Mouse (Mus musculus) inflammation-experienced regulatory T-cells, adult 16 weeks (primary cell): ENCODE results near the gene Col28a1. TPM values are rescaled to one million over a fixed set of nuclear protein-coding genes. Genes with fewer than 3 reads are reported as not detected.

Experiments used
- polyA plus RNA-seq: library from polyadenylated mRNA; unstranded; fragments of 100-300 nt; shearing (Covaris generic); gene quantifications from one replicate; pipeline ENCODE4 v1.2.1, GENCODE M21; 2017

Col28a1 gene
- polyA plus RNA-seq: not detected

DNA sequence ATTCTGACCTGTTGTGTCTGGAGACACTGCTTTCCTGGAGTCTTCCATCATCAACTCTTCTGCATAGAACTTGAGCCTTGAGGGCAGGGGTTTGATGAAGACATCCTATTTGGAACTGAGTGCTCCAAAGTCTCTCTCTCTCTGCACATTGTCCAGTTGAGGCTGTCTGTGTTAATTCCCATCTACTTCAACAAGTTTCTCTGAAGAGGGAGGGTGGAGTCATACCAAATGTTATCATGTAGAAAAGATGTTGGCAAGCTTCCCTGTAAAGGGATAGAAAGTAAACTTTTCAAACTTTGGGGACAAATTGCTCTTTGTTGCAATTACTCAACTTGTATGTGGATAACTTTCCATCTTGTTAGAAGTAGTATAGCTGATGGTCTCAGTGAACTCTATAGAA is at the start of gene Col28a1:
Gene Col28a1 (minus strand): TSS at position 101 of the 400 bp plus-strand sequence.

DNA sequence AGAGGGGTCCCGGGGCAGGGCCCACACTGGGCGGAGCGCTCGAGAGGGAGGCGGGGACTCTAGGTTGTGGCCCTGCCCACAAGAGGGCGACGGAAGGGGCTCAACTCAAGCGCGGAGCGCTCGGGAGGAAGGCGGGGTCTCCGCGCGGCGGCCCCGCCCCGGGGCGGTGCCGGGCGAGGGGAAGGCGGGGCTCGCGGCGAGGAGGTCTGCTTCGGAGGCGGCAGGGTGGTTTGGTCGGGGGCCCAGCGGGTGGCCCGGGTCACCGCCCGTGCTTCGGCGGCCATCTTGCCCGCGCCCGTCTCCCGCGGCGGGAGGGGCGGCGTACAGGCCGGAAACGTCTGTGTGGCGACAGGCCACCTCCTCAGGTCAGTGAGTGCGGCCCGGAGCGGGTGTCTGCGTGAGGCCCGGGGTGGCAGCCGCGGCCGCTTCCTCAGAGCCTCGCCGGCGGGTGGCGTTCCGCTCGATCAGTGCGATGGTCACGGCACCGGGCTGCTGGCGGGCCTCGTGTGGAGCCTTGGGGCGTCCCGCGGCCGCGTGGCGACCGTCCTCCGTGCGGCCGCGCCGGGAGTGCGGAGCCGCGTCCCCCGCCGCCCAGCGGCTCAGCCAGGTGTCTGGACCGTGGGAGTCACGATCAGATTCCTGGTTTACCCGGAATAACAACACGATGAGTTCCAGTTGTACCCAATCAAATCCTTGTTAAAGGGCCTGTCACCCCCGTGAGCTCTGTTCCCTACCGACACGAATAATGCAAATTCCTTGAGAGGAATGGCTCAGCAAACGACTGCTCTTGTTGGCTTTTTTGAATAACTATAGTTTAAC is 16.8 kb upstream of the Col28a1 start, which contains the start of gene Mios:
Gene Mios (plus strand): TSS at position 176 of the 819 bp plus-strand sequence.

Other genes starting within 250 kb of the Col28a1 start
- gene Mios, start 16.6 kb upstream of the Col28a1 start, polyA plus RNA-seq: 23.6 TPM
- gene Rpa3, start 66.6 kb upstream of the Col28a1 start, polyA plus RNA-seq: 72.5 TPM
- 17.5 TPM for gene Umad1, start 66.7 kb upstream of the Col28a1 start, polyA plus RNA-seq
- 5.6 TPM for gene Gm45062, start 66.8 kb upstream of the Col28a1 start, polyA plus RNA-seq